ENCODE assay signal across 18 mouse cellular contexts in genomic region chr7:140989022-140989421, GRCm38 (mm10). TPM values are rescaled to one million over a fixed set of nuclear protein-coding genes. Genes with fewer than 3 reads are reported as not detected.
"Had no signal": no experiment of that assay in that cellular context is flagged by ENCODE, and none has a peak within 500 bp of the region (broad histone marks: within the 10 kb centered on the region; RNA-seq: fewer than 3 reads in every experiment).

No protein-coding gene starts in this region.

- H3K27me3 ChIP-seq: kidney, embryonic 15.5 days; limb, embryonic 12.5 days; liver, embryonic 15.5 days; megakaryocyte, embryonic 14.5 days; midbrain, embryonic 12.5 days had no signal

- H3K4me2 ChIP-seq: kidney, embryonic 15.5 days; limb, embryonic 12.5 days; liver, embryonic 15.5 days; midbrain, embryonic 12.5 days had no signal

- DNase-seq: kidney, adult 2 months; kidney, postnatal 14 days; layer of hippocampus, adult 9-11 months; lung, adult 2 months; lung, postnatal 10 days; right cerebral cortex, postnatal 14 days; thymus, adult 18-20 months; thymus, postnatal 14 days had no signal

- H3K27ac ChIP-seq: kidney, embryonic 15.5 days; limb, embryonic 12.5 days; liver, embryonic 15.5 days; macrophage; midbrain, embryonic 12.5 days had no signal

- H3K36me3 ChIP-seq: kidney, embryonic 15.5 days; limb, embryonic 12.5 days; liver, embryonic 15.5 days; midbrain, embryonic 12.5 days had no signal

- H3K4me1 ChIP-seq: kidney, embryonic 15.5 days; midbrain, embryonic 12.5 days had no signal

- H3K9ac ChIP-seq: kidney, embryonic 15.5 days; limb, embryonic 12.5 days; liver, embryonic 15.5 days; midbrain, embryonic 12.5 days had no signal

- H3K9me3 ChIP-seq: kidney, embryonic 15.5 days; liver, embryonic 15.5 days; midbrain, embryonic 12.5 days had no signal

- H3K4me3 ChIP-seq: kidney, embryonic 15.5 days; limb, embryonic 12.5 days; liver, embryonic 15.5 days; midbrain, embryonic 12.5 days had no signal

RNA-seq across cellular contexts. Expression of gene Ifitm6, which starts 28.7 kb away (rescaled TPM):
- polyA plus RNA-seq: limb, embryonic 12.5 days had no signal

RNA-seq across cellular contexts. Expression of gene Gm45717, which starts 33.3 kb away (rescaled TPM):
- polyA plus RNA-seq: kidney, adult 2 months; limb, embryonic 12.5 days; liver, adult 2 months; liver, embryonic 15.5 days; lung, adult 2 months; macrophage; midbrain, embryonic 12.5 days; midbrain, postnatal 0 days; neural tube, embryonic 14.5 days; spleen, adult 2 months had no signal
